Mouse (Mus musculus): ENCODE data around the gene Psmd10. TPM values are rescaled to one million over a fixed set of nuclear protein-coding genes. Genes with fewer than 3 reads are reported as not detected.

Psmd10 gene
- polyA plus RNA-seq (2012), result 0.33 and 0.36 TPM in 2 replicates

DNA sequence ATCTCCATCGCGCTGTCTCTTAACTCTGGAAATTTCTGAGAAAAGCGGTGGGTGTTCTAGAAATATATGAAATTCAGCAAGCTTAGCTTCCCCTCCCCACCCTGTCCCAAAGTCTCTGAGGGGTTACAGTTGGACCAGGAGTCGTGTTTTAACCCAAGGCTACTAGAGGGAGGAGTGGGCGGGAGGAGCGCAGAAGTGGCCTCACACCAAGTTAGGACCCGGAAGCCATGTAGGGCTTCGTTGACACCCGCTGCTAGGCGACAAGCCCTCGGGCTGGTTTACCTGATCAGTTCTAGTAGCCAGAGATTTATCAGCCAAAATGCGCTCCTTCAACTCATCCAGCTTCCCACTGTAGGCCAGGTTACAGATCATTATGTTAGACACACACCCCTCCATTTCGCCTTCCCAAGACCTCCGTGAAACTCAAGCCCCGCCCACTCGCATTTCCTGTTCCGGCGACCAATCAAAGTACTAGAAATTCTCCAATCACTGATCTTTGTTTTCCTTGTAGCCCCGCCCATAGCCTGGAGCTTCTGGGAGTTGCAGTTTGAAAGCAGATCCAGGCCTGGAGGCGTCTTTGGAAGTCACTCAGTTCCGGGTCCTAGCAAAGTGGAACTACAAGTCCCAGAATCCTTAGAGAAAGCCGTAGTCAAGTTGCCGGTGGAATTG is at the start of gene Psmd10, which contains the start of gene Atg4a:
TSS of gene Psmd10 (minus strand) at position 457 of the 669 bp plus-strand sequence.
TSS of gene Atg4a (plus strand) at position 636 of the 669 bp plus-strand sequence.
- no peak for TF ChIP-seq GATA1 (IDR thresholded peaks at IDR 0.05; ENCODE audit: low read length)
- no peak for TF ChIP-seq TAL1 (IDR thresholded peaks at IDR 0.05; ENCODE audit: low read length)
- Histone ChIP-seq H3K27me3 (ENCODE audit: control insufficient read depth) (peaks cover 2% of the 10 kb centered on the region; the same call in 1 of the 2 replicates), H3K4me1 (ENCODE audit: control insufficient read depth) (peaks cover 25% of the 10 kb centered on the region), H3K4me3 (replicated peaks) (peak within 1 kb of the TSS; percentile 84), H3K9me3 (ENCODE audit: control insufficient read depth, low read length) (no peaks in the 10 kb centered on the region), H3K36me3 (ENCODE audit: control insufficient read depth) (peaks cover 41% of the 10 kb centered on the region)

DNA sequence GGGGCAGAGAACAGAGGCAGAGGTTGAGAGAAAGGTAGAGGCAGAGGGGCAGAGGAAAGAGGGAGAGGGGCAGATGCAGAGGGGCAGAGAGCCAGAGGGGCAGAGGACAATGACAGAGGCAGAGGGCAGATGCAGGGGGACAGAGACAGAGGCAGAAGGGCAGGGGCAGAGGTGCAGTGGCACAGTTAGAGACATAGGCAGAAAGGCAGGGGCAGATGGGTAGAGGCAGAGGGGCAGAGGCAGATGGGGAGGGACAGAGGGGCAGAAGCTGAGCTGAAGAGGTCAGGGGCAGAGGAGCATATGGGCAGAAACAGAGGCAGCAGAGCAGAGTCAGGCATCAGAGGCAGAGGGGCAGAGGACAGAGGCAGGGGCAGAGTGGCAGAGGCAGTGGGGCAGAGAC is 42.4 kb upstream of the Psmd10 start:
- H3K36me3 ChIP-seq (ENCODE audit: control insufficient read depth), result peaks cover 51% of the 10 kb centered on the region
- TF ChIP-seq TAL1 (IDR thresholded peaks at IDR 0.05; ENCODE audit: low read length) (no peak), GATA1 (IDR thresholded peaks at IDR 0.05; ENCODE audit: low read length) (no peak)
- peaks cover 7% of the 10 kb centered on the region for H3K27me3 ChIP-seq (ENCODE audit: control insufficient read depth)
- no peak overlapping the region for H3K4me3 ChIP-seq (replicated peaks)
- no peaks in the 10 kb centered on the region for H3K4me1 ChIP-seq (ENCODE audit: control insufficient read depth)
- no peaks in the 10 kb centered on the region for H3K9me3 ChIP-seq (ENCODE audit: control insufficient read depth, low read length)

DNA sequence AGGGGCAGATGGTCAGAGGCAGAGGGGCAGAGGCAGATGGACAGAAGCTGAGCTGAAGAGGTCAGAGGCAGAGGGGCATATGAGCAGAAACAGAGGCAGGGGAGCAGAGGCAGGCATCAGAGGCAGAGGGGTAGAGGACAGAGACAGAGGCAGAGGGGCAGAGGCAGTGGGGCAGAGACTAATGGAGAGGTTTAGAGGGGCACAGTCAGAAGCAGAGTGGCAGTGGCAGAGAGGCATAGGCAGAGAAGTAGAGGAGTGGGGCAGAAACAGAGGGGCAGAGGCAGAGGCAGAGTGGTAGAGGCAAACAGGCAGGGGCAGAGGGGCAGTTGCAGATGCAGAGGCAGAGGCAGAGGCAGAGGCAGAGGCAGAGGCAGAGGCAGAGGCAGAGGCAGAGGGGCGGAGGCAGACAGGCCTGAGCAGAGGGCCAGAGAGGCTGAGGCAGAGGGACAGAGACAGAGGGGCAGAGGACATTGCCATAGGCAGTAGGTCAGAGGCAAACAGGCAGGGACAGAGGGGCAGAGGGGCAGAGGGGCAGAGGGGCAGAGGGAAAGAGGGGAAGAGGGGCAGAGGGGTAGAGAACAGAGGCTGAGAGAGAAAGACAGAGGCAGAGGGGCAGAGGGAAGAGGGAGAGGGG is 41.5 kb upstream of the Psmd10 start:
- peaks cover 7% of the 10 kb centered on the region for H3K27me3 ChIP-seq (ENCODE audit: control insufficient read depth)
- no peaks in the 10 kb centered on the region for H3K4me1 ChIP-seq (ENCODE audit: control insufficient read depth)
- no peaks in the 10 kb centered on the region for H3K9me3 ChIP-seq (ENCODE audit: control insufficient read depth, low read length)
- peaks cover 56% of the 10 kb centered on the region for H3K36me3 ChIP-seq (ENCODE audit: control insufficient read depth)
- H3K4me3 ChIP-seq (replicated peaks), result no peak overlapping the region
- TF ChIP-seq GATA1 (IDR thresholded peaks at IDR 0.05; ENCODE audit: low read length) (no peak), TAL1 (IDR thresholded peaks at IDR 0.05; ENCODE audit: low read length) (no peak)

DNA sequence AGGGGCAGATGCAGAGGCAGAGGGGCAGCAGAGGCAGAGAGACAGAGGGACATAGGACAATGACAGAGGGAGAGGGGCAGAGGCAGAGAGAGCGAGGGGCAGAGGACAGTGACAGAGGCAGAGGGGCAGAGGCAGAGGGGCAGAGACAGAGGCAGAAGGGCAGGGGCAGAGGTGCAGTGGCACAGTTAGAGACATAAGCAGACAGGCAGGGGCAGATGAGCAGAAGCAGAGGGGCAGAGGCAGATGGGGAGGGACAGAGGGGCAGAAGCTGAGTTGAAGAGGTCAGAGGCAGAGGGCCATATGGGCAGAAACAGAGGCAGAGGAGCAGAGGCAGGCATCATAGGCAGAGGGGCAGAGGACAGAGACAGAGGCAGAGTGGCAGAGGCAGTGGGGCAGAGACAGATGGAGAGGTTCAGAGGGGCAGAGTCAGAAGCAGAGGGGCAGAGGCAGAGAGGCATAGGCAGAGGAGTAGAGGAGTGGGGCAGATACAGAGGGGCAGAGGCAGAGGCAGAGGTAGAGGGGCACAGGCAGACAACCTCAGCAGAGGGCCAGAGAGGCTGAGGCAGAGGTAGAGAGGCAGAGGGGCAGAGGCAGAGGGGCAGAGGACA is 40.5 kb upstream of the Psmd10 start:
- TF ChIP-seq GATA1 (IDR thresholded peaks at IDR 0.05; ENCODE audit: low read length), result no peak
- TF ChIP-seq TAL1 (IDR thresholded peaks at IDR 0.05; ENCODE audit: low read length), result no peak
- peaks cover 61% of the 10 kb centered on the region for H3K36me3 ChIP-seq (ENCODE audit: control insufficient read depth)
- no peak overlapping the region for H3K4me3 ChIP-seq (replicated peaks)
- H3K9me3 ChIP-seq (ENCODE audit: control insufficient read depth, low read length), result no peaks in the 10 kb centered on the region
- peaks cover 7% of the 10 kb centered on the region for H3K27me3 ChIP-seq (ENCODE audit: control insufficient read depth)
- H3K4me1 ChIP-seq (ENCODE audit: control insufficient read depth), result no peaks in the 10 kb centered on the region

DNA sequence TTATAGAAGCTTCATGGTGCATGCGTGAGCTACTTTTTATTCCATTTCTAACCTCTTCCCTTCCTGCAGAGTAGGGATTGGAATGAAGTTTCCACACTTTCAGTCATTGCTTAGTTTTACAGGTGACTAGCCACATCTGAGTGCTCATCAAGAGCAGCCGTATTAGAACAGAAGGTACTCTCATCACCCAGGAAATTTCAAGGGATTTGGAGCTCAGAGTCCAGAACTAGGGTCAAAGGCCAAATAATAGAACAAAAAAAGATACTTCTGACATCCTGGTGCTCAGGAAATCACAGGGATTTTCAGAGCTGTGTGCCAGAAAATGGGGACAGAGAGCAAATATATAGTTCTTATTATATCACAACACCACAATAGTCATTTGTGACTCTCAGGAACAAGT is 28.7 kb upstream of the Psmd10 start:
- Histone ChIP-seq H3K27me3 (ENCODE audit: control insufficient read depth) (0 out of 2 replicates have a peak, but pooled peaks cover 4% of the 10 kb centered on the region), H3K9me3 (ENCODE audit: control insufficient read depth, low read length) (no peaks in the 10 kb centered on the region), H3K4me3 (replicated peaks) (no peak overlapping the region), H3K4me1 (ENCODE audit: control insufficient read depth) (peaks cover 5% of the 10 kb centered on the region), H3K36me3 (ENCODE audit: control insufficient read depth) (peaks cover 28% of the 10 kb centered on the region)
- TF ChIP-seq GATA1 (IDR thresholded peaks at IDR 0.05; ENCODE audit: low read length) (no peak), TAL1 (IDR thresholded peaks at IDR 0.05; ENCODE audit: low read length) (no peak)

DNA sequence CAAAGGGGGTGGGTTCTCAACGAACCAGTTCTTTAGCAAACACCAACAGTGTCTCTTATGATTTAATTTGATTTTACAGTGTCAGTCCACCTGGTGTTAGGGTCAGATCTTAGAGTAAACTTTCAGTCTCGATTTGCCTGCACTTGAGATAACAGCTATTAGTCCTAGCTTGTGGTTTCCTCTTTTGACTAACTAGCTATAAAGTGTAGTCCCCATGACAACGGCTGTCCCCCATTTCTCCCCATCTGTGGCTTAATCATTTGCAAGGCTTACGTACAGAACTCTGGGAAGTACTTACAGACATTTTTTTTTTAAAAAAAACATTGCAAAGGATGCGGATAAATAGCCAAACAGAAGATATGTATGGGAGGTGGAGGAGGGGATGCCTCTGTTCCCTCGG is 28.3 kb upstream of the Psmd10 start:
- Histone ChIP-seq H3K27me3 (ENCODE audit: control insufficient read depth) (0 out of 2 replicates have a peak, but pooled peaks cover 4% of the 10 kb centered on the region), H3K4me1 (ENCODE audit: control insufficient read depth) (peaks cover 5% of the 10 kb centered on the region), H3K36me3 (ENCODE audit: control insufficient read depth) (peaks cover 23% of the 10 kb centered on the region), H3K9me3 (ENCODE audit: control insufficient read depth, low read length) (no peaks in the 10 kb centered on the region), H3K4me3 (replicated peaks) (no peak overlapping the region)
- TF ChIP-seq GATA1 (IDR thresholded peaks at IDR 0.05; ENCODE audit: low read length) (no peak), TAL1 (IDR thresholded peaks at IDR 0.05; ENCODE audit: low read length) (no peak)

DNA sequence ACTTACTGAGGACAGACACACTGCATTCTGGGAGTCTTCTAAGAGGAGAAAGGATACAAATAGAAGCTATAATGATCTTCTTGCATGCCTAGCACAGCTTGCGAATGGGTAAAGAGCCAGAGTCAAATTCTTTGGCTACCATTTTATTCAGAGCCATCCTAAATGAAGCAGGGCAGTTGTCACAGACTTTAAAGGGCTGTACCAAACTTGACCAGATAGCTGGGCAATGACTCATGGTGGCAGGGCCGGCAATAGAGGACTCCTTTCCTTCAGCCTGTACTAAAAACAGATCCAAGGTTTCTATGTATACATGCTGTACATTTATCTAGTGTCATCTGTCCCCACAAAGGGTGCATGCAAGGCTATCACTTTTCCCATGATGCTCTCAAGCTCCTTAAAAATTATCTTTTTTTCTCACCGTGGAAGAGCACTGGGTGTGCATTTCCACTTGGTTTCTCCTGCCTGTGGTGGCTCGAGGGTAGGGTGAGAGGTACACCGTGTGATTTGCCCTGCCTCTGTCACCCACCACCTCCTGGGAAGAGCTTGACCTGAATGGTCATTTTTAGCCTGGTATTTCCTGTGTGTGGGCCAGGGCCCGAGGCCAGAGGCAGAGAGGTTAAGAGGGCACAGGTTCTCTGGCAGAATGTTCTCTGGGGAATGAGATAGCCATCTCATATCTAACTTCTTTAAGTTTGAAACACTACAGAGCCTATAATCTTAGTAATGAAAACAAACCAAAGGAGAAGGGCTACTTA is 26.9 kb upstream of the Psmd10 start:
- TF ChIP-seq TAL1 (IDR thresholded peaks at IDR 0.05; ENCODE audit: low read length) (no peak), GATA1 (IDR thresholded peaks at IDR 0.05; ENCODE audit: low read length) (no peak)
- Histone ChIP-seq H3K36me3 (ENCODE audit: control insufficient read depth) (peaks cover 14% of the 10 kb centered on the region), H3K27me3 (ENCODE audit: control insufficient read depth) (0 out of 2 replicates have a peak, but pooled peaks cover 4% of the 10 kb centered on the region), H3K9me3 (ENCODE audit: control insufficient read depth, low read length) (no peaks in the 10 kb centered on the region), H3K4me1 (ENCODE audit: control insufficient read depth) (peaks cover 5% of the 10 kb centered on the region), H3K4me3 (replicated peaks) (no peak overlapping the region)

DNA sequence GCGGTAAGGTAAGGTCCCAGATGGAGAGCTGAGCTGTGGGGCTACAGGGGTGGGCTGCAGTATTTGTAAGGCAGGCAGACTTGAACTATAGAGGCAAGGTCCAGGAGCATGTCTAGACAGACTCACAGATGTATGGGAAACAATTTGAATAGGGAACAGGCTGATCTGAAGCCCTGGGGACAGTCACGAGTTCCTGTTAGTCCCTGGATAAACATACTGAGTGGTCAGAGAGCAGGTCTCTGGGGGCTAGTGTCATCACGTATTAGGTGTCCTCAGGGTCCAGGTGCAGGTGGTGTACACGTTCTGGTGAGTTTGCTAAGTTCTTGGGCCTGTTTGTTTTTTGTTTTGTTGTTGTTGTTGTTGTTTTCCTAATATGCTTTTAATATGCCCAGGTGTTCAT is 23.6 kb upstream of the Psmd10 start:
- no peaks in the 10 kb centered on the region for H3K36me3 ChIP-seq (ENCODE audit: control insufficient read depth)
- no peak for TF ChIP-seq GATA1 (IDR thresholded peaks at IDR 0.05; ENCODE audit: low read length)
- no peak for TF ChIP-seq TAL1 (IDR thresholded peaks at IDR 0.05; ENCODE audit: low read length)
- no peak overlapping the region for H3K4me3 ChIP-seq (replicated peaks)
- H3K9me3 ChIP-seq (ENCODE audit: control insufficient read depth, low read length), result no peaks in the 10 kb centered on the region
- H3K4me1 ChIP-seq (ENCODE audit: control insufficient read depth), result peaks cover 5% of the 10 kb centered on the region
- 0 out of 2 replicates have a peak, but pooled peaks cover 4% of the 10 kb centered on the region for H3K27me3 ChIP-seq (ENCODE audit: control insufficient read depth)

All from erythroblast, embryonic 14.5 days (primary cell).